Mouse (Mus musculus) C2C12 (cell line): Measurements from ENCODE around the gene Pde11a. TPM values are rescaled to one million over a fixed set of nuclear protein-coding genes. Genes with fewer than 3 reads are reported as not detected.

Experiments
- H3K27me3 ChIP-seq: one replicate; pipeline ENCODE4 v1.6.1; 2011; ENCODE audit not compliant: control insufficient read depth, insufficient read depth, insufficient read length
- H3K36me3 ChIP-seq: one replicate; pipeline ENCODE4 v1.6.1; 2011; ENCODE audit not compliant: control insufficient read depth, insufficient read depth
- H3K4me3 ChIP-seq: one replicate; pipeline ENCODE4 v1.5.1; 2011; ENCODE audit warnings: mild to moderate bottlenecking, control low read depth; ENCODE audit not compliant: poor library complexity, insufficient read depth, severe bottlenecking
- H3K79me2 ChIP-seq: one replicate; pipeline ENCODE4 v1.6.1; 2011; ENCODE audit not compliant: control insufficient read depth, insufficient read depth
- H3K79me3 ChIP-seq: one replicate; pipeline ENCODE4 v1.6.1; 2011; ENCODE audit warnings: low read depth, control low read depth
- H3ac ChIP-seq: one replicate; pipeline ENCODE3; 2011; ENCODE audit warnings: low read depth; ENCODE audit not compliant: control insufficient read depth, insufficient read length
- CEBPB ChIP-seq: IDR thresholded peaks from one replicate; pipeline ENCODE4 v1.6.1; 2011; ENCODE audit warnings: low read depth, mild to moderate bottlenecking, control low read depth, moderate library complexity
- CTCF ChIP-seq: IDR thresholded peaks from one replicate; pipeline ENCODE4 v1.5.1; 2011; ENCODE audit not compliant: control insufficient read depth, insufficient read depth, insufficient read length
- FOSL1 ChIP-seq: IDR thresholded peaks from one replicate; pipeline ENCODE4 v1.8.0; 2011; ENCODE audit warnings: mild to moderate bottlenecking, low read length; ENCODE audit not compliant: poor library complexity, insufficient read depth, severe bottlenecking
- MAX ChIP-seq: IDR thresholded peaks from one replicate; pipeline ENCODE4 v1.6.1; 2011; ENCODE audit warnings: mild to moderate bottlenecking, control low read depth
- MYOD1 ChIP-seq: IDR thresholded peaks from one replicate; pipeline ENCODE4 v1.6.1; 2011; ENCODE audit warnings: low read depth; ENCODE audit not compliant: control insufficient read depth, insufficient read length
- MYOG ChIP-seq: IDR thresholded peaks from one replicate; pipeline ENCODE4 v1.6.1; 2011; ENCODE audit not compliant: control insufficient read depth, insufficient read length; ENCODE audit errors: extremely low read depth
- USF1 ChIP-seq: IDR thresholded peaks from one replicate; pipeline ENCODE4 v1.6.1; 2011; ENCODE audit warnings: low read depth, mild to moderate bottlenecking, control low read depth, moderate library complexity
- microRNA-seq: library from miRNA; unstranded; fragments of <30 nt; microRNA quantifications from one replicate; pipeline ENCODE4, GENCODE M21; 2019; ENCODE audit warnings: borderline microRNAs expressed
- polyA plus RNA-seq: library from polyadenylated mRNA; unstranded; fragments of >200 nt; fragmentation: generic; extraction: Trizol; gene quantifications from one replicate; pipeline ENCODE4 v1.2.1, GENCODE M21; 2012; ENCODE audit warnings: missing spikeins

Gene Pde11a
- polyA plus RNA-seq, 1 experiment = not detected

DNA sequence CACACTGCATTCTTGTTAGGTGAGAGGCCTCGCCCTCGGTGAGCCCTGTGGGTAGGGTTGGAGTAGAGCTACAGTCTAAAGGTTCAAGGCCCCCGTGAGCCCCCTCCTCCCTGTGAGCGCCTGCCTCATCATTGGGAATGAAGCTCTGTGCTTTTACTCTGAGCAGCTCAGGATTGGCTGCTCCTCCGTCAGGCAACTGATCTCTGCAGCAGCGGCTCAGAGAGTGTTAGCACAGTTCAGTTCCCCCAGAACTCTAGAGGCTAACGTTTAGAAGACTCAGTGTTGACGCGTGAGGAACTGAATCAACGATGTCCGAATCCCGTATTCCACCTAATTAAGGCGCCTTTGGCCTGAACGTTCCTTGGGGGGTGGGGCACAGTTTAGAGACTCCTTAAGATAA lies 382.9 kb downstream of the Pde11a start:
- no peaks in the 10 kb centered on the region for H3K79me3 ChIP-seq
- no peak overlapping the region for H3ac ChIP-seq
- H3K4me3 ChIP-seq = no peak overlapping the region
- no peaks in the 10 kb centered on the region for H3K36me3 ChIP-seq
- no peak for TF ChIP-seq USF1
- no peak for TF ChIP-seq CEBPB
- TF ChIP-seq CTCF = no peak
- no peak for TF ChIP-seq FOSL1
- TF ChIP-seq MYOG = no peak
- TF ChIP-seq MAX = no peak
- no peak for TF ChIP-seq MYOD1
- peaks cover 21% of the 10 kb centered on the region for H3K27me3 ChIP-seq
- no peaks in the 10 kb centered on the region for H3K79me2 ChIP-seq

DNA sequence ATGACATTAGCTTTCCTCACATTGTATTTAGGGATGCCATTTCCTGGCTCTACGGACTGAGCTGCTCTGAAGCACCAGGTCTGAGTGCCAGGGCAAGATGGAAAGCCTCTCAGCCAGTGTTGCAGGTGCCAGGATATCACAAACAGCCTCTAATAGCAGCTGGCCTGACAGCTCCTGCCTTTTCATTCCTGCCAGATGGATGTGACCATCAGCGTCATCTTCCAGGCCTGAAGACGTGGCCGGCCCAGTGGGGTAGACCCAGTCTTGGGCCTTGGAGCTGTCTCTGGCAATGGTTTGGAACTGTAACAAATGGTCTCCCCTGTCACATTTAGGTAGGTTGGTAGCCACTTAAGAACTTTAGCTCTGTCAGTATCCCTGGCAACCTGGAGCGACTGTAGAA lies 385.3 kb downstream of the Pde11a start:
- no peaks in the 10 kb centered on the region for H3K79me2 ChIP-seq
- TF ChIP-seq CTCF (no peak), MAX (no peak), MYOD1 (no peak), FOSL1 (no peak), USF1 (no peak), CEBPB (no peak), MYOG (no peak)
- H3K36me3 ChIP-seq = no peaks in the 10 kb centered on the region
- H3K79me3 ChIP-seq = no peaks in the 10 kb centered on the region
- H3ac ChIP-seq = no peak overlapping the region
- H3K27me3 ChIP-seq = peaks cover 25% of the 10 kb centered on the region
- no peak overlapping the region for H3K4me3 ChIP-seq

DNA sequence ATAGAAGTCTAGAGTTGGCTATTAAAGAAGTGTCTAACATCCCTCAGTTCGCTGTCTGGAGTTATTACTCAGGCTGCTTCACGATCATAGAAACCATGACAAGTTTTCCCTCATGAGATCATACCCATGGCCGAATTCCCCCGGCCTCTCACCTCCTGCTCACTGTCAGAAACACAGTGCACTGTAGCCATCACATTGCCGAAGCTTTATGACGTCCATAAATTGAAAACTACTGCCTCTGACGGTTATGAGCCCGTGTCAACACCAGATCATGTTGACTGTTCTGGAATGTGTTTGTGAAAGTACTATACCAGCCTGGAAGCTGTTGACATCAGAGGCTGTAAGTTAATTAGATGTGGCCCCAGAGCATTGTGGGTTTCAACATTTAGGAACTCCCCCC lies 387.9 kb downstream of the Pde11a start:
- no peaks in the 10 kb centered on the region for H3K36me3 ChIP-seq
- H3K4me3 ChIP-seq = no peak overlapping the region
- peaks cover 24% of the 10 kb centered on the region for H3K27me3 ChIP-seq
- no peak overlapping the region for H3ac ChIP-seq
- TF ChIP-seq MYOG (no peak), MYOD1 (no peak), USF1 (no peak), FOSL1 (no peak), CTCF (no peak), MAX (no peak), CEBPB (no peak)
- H3K79me3 ChIP-seq = no peaks in the 10 kb centered on the region
- no peaks in the 10 kb centered on the region for H3K79me2 ChIP-seq

Small RNAs within 50 kb of the gene (microRNA-seq; reads per million reads assigned to microRNA genes)
- gene Gm44337 = not detected

Other genes with a start within 250 kb of the Pde11a start
- gene Cyct, start 21.7 kb upstream of the Pde11a start, polyA plus RNA-seq = not detected
- gene Rbm45, start 31.2 kb upstream of the Pde11a start, polyA plus RNA-seq = 24.1 TPM
- gene Osbpl6, start 67.7 kb upstream of the Pde11a start, polyA plus RNA-seq = 3.0 TPM